Mouse (Mus musculus): Measurements from ENCODE around the gene Gm17361. TPM values are rescaled to one million over a fixed set of nuclear protein-coding genes. Genes with fewer than 3 reads are reported as not detected.
"Not testable (repeated sequence)": the region's sequence is repeated elsewhere in the genome, so short reads cannot be mapped to it uniquely, and the experiment has no call there.

The Gm17361 gene
- not detected in 2 replicates for polyA plus RNA-seq (2015; fragmentation: Nextera tagmentation; extraction: Ambion mirVana)

DNA sequence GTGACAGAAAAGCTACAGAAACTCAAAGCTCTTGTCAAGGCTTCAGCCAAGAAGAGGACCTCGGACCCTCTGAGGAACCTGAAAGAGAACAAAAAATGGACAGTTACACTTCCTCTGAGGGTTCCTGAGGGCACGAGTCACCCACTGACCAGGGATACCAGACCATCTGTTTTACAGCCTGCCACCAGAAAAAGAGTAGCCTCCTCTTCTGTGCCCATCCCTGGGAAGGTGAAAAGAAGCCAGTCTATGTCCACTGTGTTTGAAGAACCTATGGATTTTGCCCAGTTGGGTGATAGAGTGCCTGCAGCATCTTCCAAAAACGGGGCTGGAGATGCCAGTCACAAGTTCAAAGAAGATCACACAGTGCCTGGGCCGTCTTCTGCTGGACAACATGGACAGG lies at the start of gene Gm17361:
TSS of gene Gm17361 (plus strand) at position 301 of the 400 bp plus-strand sequence.
- not testable (repeated sequence) for H3K4me2 ChIP-seq (replicated peaks); H3K36me3 ChIP-seq; H3K9me3 ChIP-seq; H3K4me1 ChIP-seq; H3K4me3 ChIP-seq; H3K27me3 ChIP-seq; ATAC-seq (replicated peaks); H3K27ac ChIP-seq (replicated peaks); H3K9ac ChIP-seq (replicated peaks)
- WGBS: no CpG with 5 or more reads among the region's 4 CpGs

All from forebrain, embryonic 15.5 days (tissue).